Mouse (Mus musculus) embryonic facial prominence, embryonic 10.5 days (tissue): ENCODE data around the gene Rrp8. TPM values are rescaled to one million over a fixed set of nuclear protein-coding genes. Genes with fewer than 3 reads are reported as not detected.
"Not testable (repeated sequence)": the region's sequence is repeated elsewhere in the genome, so short reads cannot be mapped to it uniquely, and the experiment has no call there.

Experiments
- DNase-seq: peaks from one replicate; pipeline ENCODE4 v3.0.0-alpha.2; 2017; ENCODE audit warnings: low spot score
- H3K27ac ChIP-seq: fragments of 300-500 bp; sonication (generic); replicated peaks from 2 replicates; pipeline ENCODE4 v1.5.1; 2016; ENCODE audit warnings: mild to moderate bottlenecking
- H3K27me3 ChIP-seq: fragments of 300-500 bp; sonication (generic); replicated peaks from 2 replicates; pipeline ENCODE4 v1.6.1; 2016; ENCODE audit warnings: low read depth, mild to moderate bottlenecking; ENCODE audit not compliant: poor library complexity, severe bottlenecking
- H3K36me3 ChIP-seq: fragments of 300-500 bp; sonication (generic); replicated peaks from 2 replicates; pipeline ENCODE4 v1.6.1; 2016; ENCODE audit warnings: mild to moderate bottlenecking, moderate library complexity
- H3K4me1 ChIP-seq: fragments of 300-500 bp; sonication (generic); 2 replicates; pipeline ENCODE4 v1.6.1; 2016
- H3K4me3 ChIP-seq: fragments of 300-500 bp; sonication (generic); 2 replicates; pipeline ENCODE4 v1.5.1; 2016; ENCODE audit warnings: mild to moderate bottlenecking, moderate library complexity
- H3K9me3 ChIP-seq: fragments of 300-500 bp; sonication (generic); 2 replicates; pipeline ENCODE4 v1.6.1; 2016; ENCODE audit warnings: mild to moderate bottlenecking
- WGBS: fragments of 180-500 bp; shearing (Covaris S2); methylation state at CpG from one replicate; pipeline ENCODE4 v1.1.7; 2016; 5-methylcytosine and 5-hydroxymethylcytosine counted together
- polyA plus RNA-seq: library from polyadenylated mRNA; unstranded; fragments of >200 nt; fragmentation: Nextera tagmentation; extraction: Ambion mirVana; gene quantifications from 2 replicates; pipeline ENCODE4 v1.2.1, GENCODE M21; 2016

The Rrp8 gene
- polyA plus RNA-seq, 1 experiment from 2014 or later: 45.4 TPM

- no peak overlapping the region for H3K4me3 ChIP-seq
- 93% methylated on average over 9 of the region's 9 CpGs for WGBS
- DNase-seq: no peak
These were observed 4.8 kb upstream of the Rrp8 start for GRCm38 (mm10) chr7:105741978-105742377.

GRCm38 (mm10) chr7:105740851-105741250 is 3.7 kb upstream of the Rrp8 start:
- WGBS: 89% methylated on average over 6 of the region's 6 CpGs

More at GRCm38 (mm10) chr7:105741978-105742377, 4.8 kb upstream of the Rrp8 start:
- Histone ChIP-seq H3K36me3 (peaks cover 47% of the 10 kb centered on the region), H3K27me3 (no peaks in the 10 kb centered on the region), H3K9me3 (no peaks in the 10 kb centered on the region), H3K4me1 (peaks cover 45% of the 10 kb centered on the region), H3K27ac (no peak overlapping the region)

GRCm38 (mm10) chr7:105740089-105740795 is 3.1 kb upstream of the Rrp8 start:
- DNase-seq: no peak
- 91% methylated on average over 13 of the region's 13 CpGs for WGBS
- Histone ChIP-seq H3K36me3 (peaks cover 38% of the 10 kb centered on the region), H3K9me3 (no peaks in the 10 kb centered on the region), H3K27me3 (no peaks in the 10 kb centered on the region), H3K4me1 (peaks cover 51% of the 10 kb centered on the region), H3K4me3 (no peak overlapping the region), H3K27ac (no peak overlapping the region)

More at GRCm38 (mm10) chr7:105740851-105741250, 3.7 kb upstream of the Rrp8 start:
- no peaks in the 10 kb centered on the region for H3K27me3 ChIP-seq
- no peak overlapping the region for H3K4me3 ChIP-seq
- peaks cover 46% of the 10 kb centered on the region for H3K4me1 ChIP-seq
- no peak overlapping the region for H3K27ac ChIP-seq
- no peak for DNase-seq
- H3K36me3 ChIP-seq: peaks cover 38% of the 10 kb centered on the region
- H3K9me3 ChIP-seq: no peaks in the 10 kb centered on the region

- peak; percentile 81 for DNase-seq
- Histone ChIP-seq H3K4me1 (peaks cover 50% of the 10 kb centered on the region), H3K9me3 (no peaks in the 10 kb centered on the region), H3K27ac (peak overlapping the region; percentile 83), H3K4me3 (peak overlapping the region; percentile 38; the same call in 1 of the 2 replicates), H3K27me3 (no peaks in the 10 kb centered on the region), H3K36me3 (peaks cover 48% of the 10 kb centered on the region)
- WGBS: 17% methylated on average over 3 of the region's 3 CpGs
These were observed 1.8 kb upstream of the Rrp8 start for GRCm38 (mm10) chr7:105738948-105739347.

GRCm38 (mm10) chr7:105738286-105738685 is 1.1 kb upstream of the Rrp8 start:
- Histone ChIP-seq H3K9me3 (no peaks in the 10 kb centered on the region), H3K27ac (peak overlapping the region; percentile 83; the same call in 1 of the 2 replicates), H3K4me3 (peak overlapping the region; percentile 78; the same call in 1 of the 2 replicates), H3K4me1 (peaks cover 45% of the 10 kb centered on the region), H3K36me3 (peaks cover 55% of the 10 kb centered on the region), H3K27me3 (no peaks in the 10 kb centered on the region)
- DNase-seq: no peak
- WGBS: 83% methylated on average over 2 of the region's 2 CpGs

GRCm38 (mm10) chr7:105737648-105738047 is 463 bp upstream of the Rrp8 start:
- no peaks in the 10 kb centered on the region for H3K9me3 ChIP-seq
- H3K4me1 ChIP-seq: peaks cover 40% of the 10 kb centered on the region
- H3K4me3 ChIP-seq: peak overlapping the region; percentile 78
- peaks cover 55% of the 10 kb centered on the region for H3K36me3 ChIP-seq
- DNase-seq: no peak
- 39% methylated on average over 3 of the region's 3 CpGs for WGBS
- H3K27ac ChIP-seq: peak overlapping the region; percentile 90; the same call in 1 of the 2 replicates
- H3K27me3 ChIP-seq: no peaks in the 10 kb centered on the region

GRCm38 (mm10) chr7:105736264-105736901 is 802 bp downstream of the Rrp8 start, which contains the start of gene Ilk:
TSS of gene Ilk (plus strand) at chr7:105736592.
- no peaks in the 10 kb centered on the region for H3K9me3 ChIP-seq
- H3K4me3 ChIP-seq: peak within 1 kb of the TSS; percentile 78
- no peaks in the 10 kb centered on the region for H3K27me3 ChIP-seq
- WGBS: under 1% methylated on average over 62 of the region's 62 CpGs
- peak within 1 kb of the TSS; percentile 90 for H3K27ac ChIP-seq
- peaks cover 40% of the 10 kb centered on the region for H3K4me1 ChIP-seq
- DNase-seq: peak; percentile 91
- H3K36me3 ChIP-seq: peaks cover 55% of the 10 kb centered on the region

- not testable (repeated sequence) for DNase-seq, H3K27me3 ChIP-seq, H3K9me3 ChIP-seq
- 57% methylated on average over 4 of the region's 4 CpGs for WGBS
- H3K36me3 ChIP-seq: peaks cover 55% of the 10 kb centered on the region
- peak overlapping the region; percentile 90 for H3K27ac ChIP-seq
- peaks cover 40% of the 10 kb centered on the region for H3K4me1 ChIP-seq
- H3K4me3 ChIP-seq: peak overlapping the region; percentile 78
These were observed 1.7 kb downstream of the Rrp8 start for GRCm38 (mm10) chr7:105735464-105735863.

GRCm38 (mm10) chr7:105734826-105735225 is 2.4 kb downstream of the Rrp8 start:
- peaks cover 40% of the 10 kb centered on the region for H3K4me1 ChIP-seq
- H3K36me3 ChIP-seq: peaks cover 55% of the 10 kb centered on the region
- H3K27me3 ChIP-seq: no peaks in the 10 kb centered on the region
- no peak overlapping the region for H3K27ac ChIP-seq
- H3K4me3 ChIP-seq: peak overlapping the region; percentile 78
- H3K9me3 ChIP-seq: no peaks in the 10 kb centered on the region
- DNase-seq: no peak
- WGBS: 87% methylated on average over 8 of the region's 8 CpGs

- Histone ChIP-seq H3K27ac (no peak overlapping the region), H3K9me3 (no peaks in the 10 kb centered on the region), H3K4me1 (peaks cover 31% of the 10 kb centered on the region), H3K4me3 (no peak overlapping the region), H3K36me3 (peaks cover 62% of the 10 kb centered on the region), H3K27me3 (no peaks in the 10 kb centered on the region)
- no peak for DNase-seq
- 94% methylated on average over 11 of the region's 11 CpGs for whole genome bisulfite sequencing
These were observed 3.3 kb downstream of the Rrp8 start for GRCm38 (mm10) chr7:105733836-105734235.

GRCm38 (mm10) chr7:105728701-105729428 is 8.3 kb downstream of the Rrp8 start:
- H3K4me1 ChIP-seq: no peaks in the 10 kb centered on the region
- no peak overlapping the region for H3K4me3 ChIP-seq
- 87% methylated on average over 6 of the region's 6 CpGs for WGBS
- DNase-seq: no peak
- H3K36me3 ChIP-seq: peaks cover 59% of the 10 kb centered on the region
- H3K27me3 ChIP-seq: no peaks in the 10 kb centered on the region
- no peak overlapping the region for H3K27ac ChIP-seq
- no peaks in the 10 kb centered on the region for H3K9me3 ChIP-seq

- Histone ChIP-seq H3K36me3 (peaks cover 40% of the 10 kb centered on the region), H3K27ac (no peak overlapping the region), H3K4me3 (no peak overlapping the region), H3K9me3 (no peaks in the 10 kb centered on the region), H3K4me1 (no peaks in the 10 kb centered on the region), H3K27me3 (no peaks in the 10 kb centered on the region)
- WGBS: 90% methylated on average over 4 of the region's 4 CpGs
- DNase-seq: no peak
These were observed 10.2 kb downstream of the Rrp8 start for GRCm38 (mm10) chr7:105726980-105727325.
